Mouse (Mus musculus) liver (tissue): ENCODE measurements around the gene P4ha3.

Experiments used
- DNase-seq: peaks from one replicate; pipeline ENCODE4 v3.0.0-alpha.2; 2020; ENCODE audit warnings: mixed read lengths

The P4ha3 gene

GRCm38 (mm10) chr7:100307872-100308653 lies 22.7 kb downstream of the P4ha3 start:
- DNase-seq: no peak

GRCm38 (mm10) chr7:100309216-100309615 lies 23.9 kb downstream of the P4ha3 start:
- no peak for DNase-seq

GRCm38 (mm10) chr7:100309679-100310078 lies 24.4 kb downstream of the P4ha3 start:
- DNase-seq: no peak

GRCm38 (mm10) chr7:100310290-100310689 lies 25.0 kb downstream of the P4ha3 start:
- DNase-seq: no peak

- DNase-seq: no peak
These were observed 27.4 kb downstream of the P4ha3 start for GRCm38 (mm10) chr7:100312716-100313115.

GRCm38 (mm10) chr7:100316924-100317323 lies 31.6 kb downstream of the P4ha3 start:
- DNase-seq: peak; percentile 55

GRCm38 (mm10) chr7:100317534-100317933 lies 32.2 kb downstream of the P4ha3 start:
- peak; percentile 47 for DNase-seq

- no peak for DNase-seq
These were observed 38.4 kb downstream of the P4ha3 start for GRCm38 (mm10) chr7:100323721-100324120.

- peak; percentile 47 for DNase-seq
These were observed 40.2 kb downstream of the P4ha3 start for GRCm38 (mm10) chr7:100325482-100325881.

- no peak for DNase-seq
These were observed 42.2 kb downstream of the P4ha3 start for GRCm38 (mm10) chr7:100327514-100327913.

GRCm38 (mm10) chr7:100328636-100329035 lies 43.3 kb downstream of the P4ha3 start:
- DNase-seq: no peak

- no peak for DNase-seq
These were observed 45.9 kb downstream of the P4ha3 start for GRCm38 (mm10) chr7:100331269-100331668.

- DNase-seq: no peak
These were observed 50.6 kb downstream of the P4ha3 start for GRCm38 (mm10) chr7:100335921-100336320.

- DNase-seq: no peak
These were observed 69.7 kb downstream of the P4ha3 start for GRCm38 (mm10) chr7:100354984-100355383.

- no peak for DNase-seq
These were observed 71.0 kb downstream of the P4ha3 start for GRCm38 (mm10) chr7:100356324-100356723.

GRCm38 (mm10) chr7:100356768-100357167 lies 71.4 kb downstream of the P4ha3 start:
- DNase-seq: no peak

- DNase-seq: no peak
These were observed 72.5 kb downstream of the P4ha3 start for GRCm38 (mm10) chr7:100357856-100358255.

- no peak for DNase-seq
These were observed 77.8 kb downstream of the P4ha3 start for GRCm38 (mm10) chr7:100363162-100363561.

- DNase-seq: no peak
These were observed 79.6 kb downstream of the P4ha3 start for GRCm38 (mm10) chr7:100364888-100365287.
